Mouse (Mus musculus) lung, embryonic 14.5 days (tissue): ENCODE results near the gene Ifnz. TPM values are rescaled to one million over a fixed set of nuclear protein-coding genes. Genes with fewer than 3 reads are reported as not detected.
"Not testable (repeated sequence)": the region's sequence is repeated elsewhere in the genome, so short reads cannot be mapped to it uniquely, and the experiment has no call there.

Experiments
- ATAC-seq: fragments of 200-750 bp; cut with Nextera tagmentation; 2 replicates; pipeline ENCODE4 v1.8.0; 2017; ENCODE audit warnings: mild to moderate bottlenecking, moderate TSS enrichment, moderate library complexity; ENCODE audit not compliant: insufficient read depth
- DNase-seq: peaks from one replicate; pipeline ENCODE4 v3.0.0-alpha.2; 2015
- H3K27ac ChIP-seq: fragments of 300-500 bp; sonication (generic); 2 replicates; pipeline ENCODE4 v1.5.1; 2014; ENCODE audit warnings: low read depth, mild to moderate bottlenecking, moderate library complexity
- H3K27me3 ChIP-seq: fragments of 300-500 bp; sonication (generic); 2 replicates; pipeline ENCODE4 v1.6.1; 2014; ENCODE audit warnings: low read length, control low read depth; ENCODE audit not compliant: insufficient read depth
- H3K36me3 ChIP-seq: fragments of 300-500 bp; sonication (generic); 2 replicates; pipeline ENCODE4 v1.6.1; 2014; ENCODE audit warnings: control low read depth; ENCODE audit not compliant: insufficient read depth
- H3K4me1 ChIP-seq: fragments of 300-500 bp; sonication (generic); 2 replicates; pipeline ENCODE4 v1.6.1; 2014; ENCODE audit warnings: antibody characterized with exemption, control low read depth; ENCODE audit not compliant: insufficient read depth
- H3K4me2 ChIP-seq: fragments of 300-500 bp; sonication (generic); 2 replicates; pipeline ENCODE4 v1.6.1; 2014; ENCODE audit warnings: mild to moderate bottlenecking
- H3K4me3 ChIP-seq: fragments of 300-500 bp; sonication (generic); 2 replicates; pipeline ENCODE4 v1.5.1; 2014; ENCODE audit warnings: low read depth, low read length
- H3K9ac ChIP-seq: fragments of 300-500 bp; sonication (generic); 2 replicates; pipeline ENCODE4 v1.6.1; 2014
- H3K9me3 ChIP-seq: fragments of 300-500 bp; sonication (generic); 2 replicates; pipeline ENCODE4 v1.6.1; 2016; ENCODE audit warnings: low read depth, low read length, control low read depth
- CTCF ChIP-seq: IDR thresholded peaks from 2 replicates; pipeline ENCODE4 v1.5.1; 2016; ENCODE audit warnings: antibody characterized with exemption, low read depth
- WGBS: fragments of 180-500 bp; shearing (Covaris S2); extraction: QIAGEN DNeasy Blood & Tissue Kit; methylation state at CpG from one replicate; pipeline ENCODE4 v1.1.7; 2014; 5-methylcytosine and 5-hydroxymethylcytosine counted together
- polyA plus RNA-seq: library from polyadenylated mRNA; unstranded; fragments of >200 nt; fragmentation: Nextera tagmentation; extraction: Ambion mirVana; gene quantifications from 2 replicates; pipeline ENCODE4 v1.2.1, GENCODE M21; 2014

Gene Ifnz
- polyA plus RNA-seq, 1 experiment from 2014 or later = 0.14 TPM

- not testable (repeated sequence) for H3K9ac ChIP-seq, H3K27me3 ChIP-seq, H3K36me3 ChIP-seq, H3K4me2 ChIP-seq, H3K4me1 ChIP-seq, H3K4me3 ChIP-seq, H3K27ac ChIP-seq, H3K9me3 ChIP-seq, ATAC-seq, DNase-seq
- 0 out of 2 replicates have a peak, but pooled peaks have one; percentile 16 for TF ChIP-seq CTCF
- WGBS = 73% methylated on average over 15 of the region's 15 CpGs
Observed at GRCm38 (mm10) chr4:88754818-88755340, 27.1 kb upstream of the Ifnz start, which contains the start of gene Gm13271. TSS of gene Gm13271 (plus strand) at chr4:88754868.

GRCm38 (mm10) chr4:88756581-88757513, 25.1 kb upstream of the Ifnz start:
- peak overlapping the region; percentile 97 for H3K27ac ChIP-seq
- peak overlapping the region; percentile 67 for H3K9ac ChIP-seq
- H3K9me3 ChIP-seq, H3K4me1 ChIP-seq, ATAC-seq, H3K36me3 ChIP-seq, H3K27me3 ChIP-seq: not testable (repeated sequence)
- DNase-seq = peak; percentile 48
- WGBS = 9% methylated on average over 28 of the region's 31 CpGs
- H3K4me2 ChIP-seq = peak overlapping the region; percentile 68
- peak overlapping the region; percentile 46 for H3K4me3 ChIP-seq

GRCm38 (mm10) chr4:88757628-88758031, 24.3 kb upstream of the Ifnz start:
- peak; percentile 100 for ATAC-seq
- H3K9ac ChIP-seq = peak overlapping the region; percentile 67; the same call in 1 of the 2 replicates
- WGBS = 0% methylated on average over 14 of the region's 21 CpGs

GRCm38 (mm10) chr4:88758751-88759150, 23.2 kb upstream of the Ifnz start:
- DNase-seq, H3K4me1 ChIP-seq, H3K27ac ChIP-seq, H3K9ac ChIP-seq, H3K4me2 ChIP-seq, H3K36me3 ChIP-seq, H3K9me3 ChIP-seq, H3K27me3 ChIP-seq, H3K4me3 ChIP-seq, ATAC-seq: not testable (repeated sequence)
- WGBS = 90% methylated on average over 9 of the region's 9 CpGs

More at GRCm38 (mm10) chr4:88757628-88758031, 24.3 kb upstream of the Ifnz start:
- not testable (repeated sequence) for H3K36me3 ChIP-seq, H3K9me3 ChIP-seq, H3K27me3 ChIP-seq, H3K4me1 ChIP-seq
- Histone ChIP-seq H3K4me3 (peak overlapping the region; percentile 46), H3K4me2 (peak overlapping the region; percentile 68), H3K27ac (peak overlapping the region; percentile 97)
- peak; percentile 94 for DNase-seq
- peak; percentile 85 for TF ChIP-seq CTCF

DNA sequence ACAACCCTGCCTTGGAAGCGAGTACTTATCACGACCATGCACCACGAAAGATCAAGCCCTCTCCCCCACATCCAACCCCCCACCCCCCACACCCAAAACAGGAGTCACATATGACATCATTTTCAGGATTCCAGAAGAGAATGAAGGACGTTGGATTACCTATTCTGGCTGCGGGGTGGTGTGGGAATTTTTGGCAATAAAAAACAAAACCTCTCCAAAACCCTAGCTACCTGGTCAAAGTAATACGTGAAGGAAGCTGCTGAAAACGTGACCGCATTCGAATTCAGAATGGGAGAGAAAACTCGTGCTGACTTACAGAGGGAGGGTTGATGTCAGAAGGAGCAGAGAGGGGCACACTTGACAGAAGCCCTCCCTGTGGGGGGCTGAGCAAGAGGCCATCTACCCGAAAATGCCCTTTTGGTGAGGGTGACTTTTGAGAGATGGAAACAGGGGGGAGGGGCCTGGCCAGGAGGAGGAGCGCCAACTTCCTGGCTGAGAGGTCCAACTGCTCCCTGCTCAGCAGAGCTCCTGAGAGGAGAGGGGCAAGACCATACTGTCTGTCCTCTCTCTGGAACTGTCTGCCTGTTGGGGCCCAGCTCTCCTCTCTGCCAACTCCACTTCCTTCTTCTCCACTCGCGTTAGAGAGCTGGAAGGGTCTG, 22.2 kb upstream of the Ifnz start, which contains the start of gene Gm13283:
Gene Gm13283 (plus strand): TSS at position 510 of the 659 bp plus-strand sequence.
- H3K36me3 ChIP-seq, DNase-seq, H3K27me3 ChIP-seq, H3K9ac ChIP-seq, H3K9me3 ChIP-seq, H3K4me1 ChIP-seq, ATAC-seq: not testable (repeated sequence)
- 19% methylated on average over 8 of the region's 14 CpGs for WGBS
- H3K4me2 ChIP-seq = peak within 1 kb of the TSS; percentile 48; the same call in 1 of the 2 replicates
- H3K27ac ChIP-seq = peak within 1 kb of the TSS; percentile 50; the same call in 1 of the 2 replicates
- H3K4me3 ChIP-seq = peak within 1 kb of the TSS; percentile 22; the same call in 1 of the 2 replicates

GRCm38 (mm10) chr4:88760431-88760830, 21.5 kb upstream of the Ifnz start:
- Histone ChIP-seq H3K4me3 (peak overlapping the region; percentile 22; the same call in 1 of the 2 replicates), H3K4me2 (peak overlapping the region; percentile 48; the same call in 1 of the 2 replicates), H3K27ac (peak overlapping the region; percentile 50; the same call in 1 of the 2 replicates)
- not testable (repeated sequence) for ATAC-seq, H3K9ac ChIP-seq, H3K36me3 ChIP-seq, H3K4me1 ChIP-seq, H3K9me3 ChIP-seq, H3K27me3 ChIP-seq
- under 1% methylated on average over 18 of the region's 28 CpGs for WGBS
- peak; percentile 84 for DNase-seq
- peak; percentile 66 for TF ChIP-seq CTCF

GRCm38 (mm10) chr4:88761776-88762175, 20.2 kb upstream of the Ifnz start:
- not testable (repeated sequence) for H3K9ac ChIP-seq, H3K4me1 ChIP-seq, H3K4me2 ChIP-seq, H3K27ac ChIP-seq, H3K4me3 ChIP-seq, DNase-seq, H3K27me3 ChIP-seq, H3K36me3 ChIP-seq, H3K9me3 ChIP-seq, ATAC-seq
- 62% methylated on average over 6 of the region's 8 CpGs for WGBS

GRCm38 (mm10) chr4:88762341-88762740, 19.6 kb upstream of the Ifnz start:
- H3K4me1 ChIP-seq = not testable (repeated sequence)

More at GRCm38 (mm10) chr4:88762341-88762740, 19.6 kb upstream of the Ifnz start:
- H3K36me3 ChIP-seq, H3K9ac ChIP-seq, H3K9me3 ChIP-seq, DNase-seq, H3K27ac ChIP-seq, ATAC-seq, H3K27me3 ChIP-seq, H3K4me3 ChIP-seq: not testable (repeated sequence)
- WGBS = 51% methylated on average over 9 of the region's 9 CpGs
- H3K4me2 ChIP-seq = peak overlapping the region; percentile 43; the same call in 1 of the 2 replicates
